20 mouse cellular contexts compared by ENCODE assay signal in the genomic region with DNA sequence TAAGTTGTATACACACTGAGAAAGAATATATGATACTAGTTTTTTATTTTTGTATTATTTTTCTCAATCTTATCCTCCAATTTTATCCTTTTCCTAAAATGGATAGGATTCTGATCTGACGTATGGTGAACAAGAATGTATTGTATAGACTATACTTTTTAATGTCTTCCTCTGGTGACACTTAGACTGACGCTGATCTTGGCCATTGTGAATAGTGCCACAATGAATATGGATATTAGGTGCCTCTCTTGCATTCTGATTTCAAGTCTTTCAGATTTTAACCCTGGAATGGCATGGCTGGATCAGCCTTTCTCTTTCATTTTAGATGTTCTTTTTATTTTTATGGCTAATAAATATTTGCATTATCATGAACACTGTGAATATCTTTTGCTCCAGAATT. TPM values are rescaled to one million over a fixed set of nuclear protein-coding genes. Genes with fewer than 3 reads are reported as not detected.
"Had no signal": no experiment of that assay in that cellular context is flagged by ENCODE, and none has a peak within 500 bp of the region (broad histone marks: within the 10 kb centered on the region; RNA-seq: fewer than 3 reads in every experiment).

No protein-coding gene starts in this region.

- H3K9me3 ChIP-seq: liver, embryonic 13.5 days; liver, embryonic 15.5 days; lung, embryonic 15.5 days; megakaryocyte, embryonic 14.5 days; neural tube, embryonic 12.5 days had no signal

- ATAC-seq: liver, postnatal 0 days; lung, postnatal 0 days had no signal

- H3K27me3 ChIP-seq: liver, embryonic 13.5 days; liver, embryonic 15.5 days; lung, embryonic 15.5 days; megakaryocyte, embryonic 14.5 days; neural tube, embryonic 12.5 days had no signal

- H3K36me3 ChIP-seq: liver, embryonic 13.5 days; liver, embryonic 15.5 days; lung, embryonic 15.5 days; neural tube, embryonic 12.5 days had no signal

- H3K4me1 ChIP-seq: liver, embryonic 13.5 days; liver, embryonic 15.5 days; lung, embryonic 15.5 days; megakaryocyte, embryonic 14.5 days; neural tube, embryonic 12.5 days had no signal

- H3K4me2 ChIP-seq: liver, embryonic 11.5 days; liver, embryonic 13.5 days; liver, embryonic 15.5 days; lung, embryonic 15.5 days; neural tube, embryonic 12.5 days had no signal

- DNase-seq: liver, embryonic 13.5 days; liver, postnatal 0 days; lung, adult 2 months; lung, postnatal 14 days; lung, postnatal 36 days; retina, postnatal 1 day; right cerebral cortex, adult 18-20 months; right cerebral cortex, postnatal 25 days; right cerebral cortex, postnatal 4 days; spleen, adult 18-20 months; thymus, adult 18-20 months; thymus, postnatal 14 days; thymus, postnatal 36 days had no signal

- H3K27ac ChIP-seq: liver, embryonic 13.5 days; liver, embryonic 15.5 days; lung, embryonic 15.5 days; macrophage; neural tube, embryonic 12.5 days had no signal

- H3K4me3 ChIP-seq: liver, embryonic 13.5 days; liver, embryonic 15.5 days; lung, embryonic 15.5 days; megakaryocyte, embryonic 14.5 days; neural tube, embryonic 12.5 days had no signal

- H3K9ac ChIP-seq: liver, embryonic 13.5 days; liver, embryonic 15.5 days; liver, postnatal 0 days; lung, embryonic 15.5 days; neural tube, embryonic 12.5 days had no signal

RNA-seq across cellular contexts. Expression of a gene that starts 17.4 kb away (rescaled TPM):
- polyA plus RNA-seq: macrophage had no signal
